Mouse (Mus musculus) skeletal muscle tissue, adult 2 months (tissue): ENCODE results near the gene Cdon.

ENCODE experiments used
- DNase-seq: peaks from one replicate; pipeline ENCODE4 v3.0.0-alpha.2; 2012; ENCODE audit warnings: low read depth, low spot score

The Cdon gene

GRCm38 (mm10) chr9:35493033-35493732 is 72.3 kb downstream of the Cdon start:
- no peak for DNase-seq

GRCm38 (mm10) chr9:35493733-35494092 is 72.8 kb downstream of the Cdon start:
- DNase-seq = no peak

- no peak for DNase-seq
Observed at GRCm38 (mm10) chr9:35494937-35495336, 74.0 kb downstream of the Cdon start.

GRCm38 (mm10) chr9:35495471-35495870 is 74.5 kb downstream of the Cdon start:
- no peak for DNase-seq

- DNase-seq = no peak
Observed at GRCm38 (mm10) chr9:35499946-35500345, 79.0 kb downstream of the Cdon start.

- no peak for DNase-seq
Observed at GRCm38 (mm10) chr9:35502361-35503000, 81.6 kb downstream of the Cdon start.

- peak; percentile 60 for DNase-seq
Observed at GRCm38 (mm10) chr9:35508234-35508633, 87.3 kb downstream of the Cdon start.

GRCm38 (mm10) chr9:35513900-35514299 is 93.0 kb downstream of the Cdon start:
- no peak for DNase-seq

GRCm38 (mm10) chr9:35516182-35516581 is 95.3 kb downstream of the Cdon start:
- DNase-seq = no peak

GRCm38 (mm10) chr9:35516711-35517110 is 95.8 kb downstream of the Cdon start:
- no peak for DNase-seq

GRCm38 (mm10) chr9:35518169-35518568 is 97.2 kb downstream of the Cdon start, which contains the start of gene Gm1113:
TSS of gene Gm1113 (minus strand) at chr9:35518269.
- no peak for DNase-seq

- no peak for DNase-seq
Observed at GRCm38 (mm10) chr9:35520631-35521348, 99.9 kb downstream of the Cdon start.

- DNase-seq = no peak
Observed at GRCm38 (mm10) chr9:35522241-35522640, 101.3 kb downstream of the Cdon start.

GRCm38 (mm10) chr9:35522821-35523515 is 102.0 kb downstream of the Cdon start:
- peak; percentile 27 for DNase-seq

- DNase-seq = peak; percentile 71
Observed at GRCm38 (mm10) chr9:35523541-35523940, 102.6 kb downstream of the Cdon start.

- peak; percentile 64 for DNase-seq
Observed at GRCm38 (mm10) chr9:35523941-35524411, 103.0 kb downstream of the Cdon start.

GRCm38 (mm10) chr9:35529141-35529540 is 108.2 kb downstream of the Cdon start:
- DNase-seq = no peak

GRCm38 (mm10) chr9:35529796-35530195 is 108.9 kb downstream of the Cdon start:
- no peak for DNase-seq

- peak; percentile 13 for DNase-seq
Observed at GRCm38 (mm10) chr9:35533266-35533665, 112.3 kb downstream of the Cdon start.

- peak; percentile 46 for DNase-seq
Observed at GRCm38 (mm10) chr9:35535110-35535509, 114.2 kb downstream of the Cdon start.

- DNase-seq = no peak
Observed at GRCm38 (mm10) chr9:35535876-35536275, 114.9 kb downstream of the Cdon start.
